Mouse (Mus musculus) frontal cortex, adult (tissue): ENCODE measurements around the gene Zfp53.
"Not testable (repeated sequence)": the region's sequence is repeated elsewhere in the genome, so short reads cannot be mapped to it uniquely, and the experiment has no call there.

Experiments used
- ATAC-seq: cut with Nextera tagmentation; 2 replicates; pipeline ENCODE4 v1.9.2; 2017; ENCODE audit warnings: mild to moderate bottlenecking, moderate library complexity, mixed read lengths; ENCODE audit not compliant: low TSS enrichment

Gene Zfp53

DNA sequence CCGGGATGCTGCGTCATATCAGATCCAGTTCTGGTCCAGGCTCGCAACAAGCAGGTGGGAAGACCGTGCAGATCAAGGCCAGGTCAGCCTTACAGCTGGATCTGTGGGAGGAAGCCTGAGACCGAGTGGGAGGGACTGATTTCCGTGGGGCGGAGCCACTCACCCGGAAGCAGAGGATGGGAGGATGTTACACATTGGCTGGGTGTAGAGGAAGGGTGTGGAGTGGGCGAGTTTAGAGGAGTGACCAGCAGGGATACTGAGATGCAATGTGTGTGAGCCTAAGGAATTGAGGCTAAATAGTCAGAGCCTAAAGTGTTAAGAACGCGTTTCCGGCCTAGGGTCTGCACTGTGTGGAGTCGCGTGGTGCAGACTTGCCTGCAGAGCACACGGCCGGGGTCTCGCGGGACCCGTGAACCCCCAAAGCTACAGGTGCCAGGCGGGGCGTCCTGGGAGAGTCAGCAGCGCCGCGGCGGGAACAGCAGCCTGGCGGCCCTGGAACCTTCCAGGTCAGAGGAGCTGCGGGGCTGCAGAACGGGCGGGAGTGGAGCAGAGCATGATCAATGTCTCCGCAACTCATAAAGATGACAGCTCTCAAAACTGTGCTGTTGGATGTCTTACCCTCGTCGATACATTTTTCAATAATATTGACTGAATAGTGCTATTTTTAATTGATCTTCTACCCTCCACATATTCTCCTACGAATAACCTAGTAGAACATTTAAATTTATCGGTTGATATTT lies at the start of gene Zfp53:
Gene Zfp53, plus strand, starts transcription at position 239 of the 740 bp plus-strand sequence.
- ATAC-seq, result peak; percentile 100

DNA sequence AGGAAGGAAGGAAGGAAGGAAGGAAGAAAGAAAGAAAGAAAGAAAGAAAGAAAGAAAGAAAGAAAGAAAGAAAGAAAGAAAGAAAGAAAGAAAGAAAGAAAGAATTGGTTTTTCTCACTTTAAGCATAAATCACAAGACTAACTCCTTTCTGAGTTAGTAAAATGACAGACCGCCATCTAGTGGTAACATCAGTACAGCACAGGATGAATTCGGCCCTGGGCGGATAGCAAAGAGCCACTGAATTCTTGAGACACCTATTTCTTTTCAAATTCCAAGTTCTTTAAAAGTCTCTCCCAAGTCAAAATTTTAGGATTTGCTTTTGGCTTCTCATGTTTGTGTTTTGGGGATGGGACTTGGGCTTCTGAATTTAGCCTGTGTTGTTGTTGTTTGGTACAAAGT lies 39.1 kb upstream of the Zfp53 start:
- peak; percentile 84 for ATAC-seq

- ATAC-seq, result peak; percentile 99
Observed at GRCm38 (mm10) chr17:21450138-21450704, 38.6 kb upstream of the Zfp53 start, which contains the start of gene Zfp51. Zfp51 (plus strand) TSS chr17:21450374.

DNA sequence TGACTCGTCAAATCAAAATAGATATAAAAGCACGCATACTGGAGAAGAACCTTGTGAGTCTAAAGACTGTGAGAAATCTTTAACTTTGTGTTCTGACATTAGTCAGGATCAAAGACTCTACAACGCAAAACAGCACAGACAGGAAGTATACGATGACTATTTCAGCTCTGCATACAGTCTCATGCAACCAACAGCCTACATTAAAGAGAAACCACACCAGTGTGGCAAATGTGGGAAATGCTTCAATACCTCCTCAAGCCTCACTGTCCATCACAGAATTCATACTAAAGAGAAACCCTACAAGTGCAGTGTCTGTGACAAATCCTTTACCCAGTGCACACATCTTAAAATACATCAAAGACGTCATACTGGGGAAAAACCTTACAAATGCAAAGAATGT lies 25.2 kb upstream of the Zfp53 start:
- no peak for ATAC-seq

DNA sequence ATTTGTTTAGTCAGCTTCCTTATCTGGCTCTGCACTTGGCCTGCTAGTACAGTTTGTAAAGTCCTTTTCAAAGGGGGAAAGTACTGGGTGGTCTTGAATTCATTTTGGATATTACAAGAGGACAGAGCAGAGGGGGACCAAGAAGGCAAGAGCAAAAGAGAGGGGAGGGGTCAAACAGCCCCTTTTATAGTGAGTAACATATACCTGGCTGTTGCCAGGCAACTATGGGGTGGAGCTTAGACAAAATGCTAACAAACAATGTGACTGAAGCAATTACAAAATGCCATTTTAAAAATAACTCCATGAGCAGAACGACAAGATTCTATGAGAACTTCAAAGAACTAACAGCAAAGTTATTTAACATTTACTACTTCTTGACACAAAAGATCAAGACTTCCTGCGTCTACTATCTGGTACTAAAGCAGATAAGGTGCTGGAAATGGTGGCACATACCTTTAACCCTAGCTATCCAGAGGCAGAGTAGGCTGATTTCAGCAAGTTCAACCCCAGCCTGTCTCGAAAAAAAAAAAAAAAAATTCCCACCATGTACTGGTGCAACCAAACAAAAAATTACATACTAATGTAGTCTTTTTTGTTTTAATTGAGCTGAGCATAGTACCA lies 16.7 kb upstream of the Zfp53 start:
- no peak for ATAC-seq

GRCm38 (mm10) chr17:21472653-21473307 lies 16.0 kb upstream of the Zfp53 start:
- no peak for ATAC-seq

DNA sequence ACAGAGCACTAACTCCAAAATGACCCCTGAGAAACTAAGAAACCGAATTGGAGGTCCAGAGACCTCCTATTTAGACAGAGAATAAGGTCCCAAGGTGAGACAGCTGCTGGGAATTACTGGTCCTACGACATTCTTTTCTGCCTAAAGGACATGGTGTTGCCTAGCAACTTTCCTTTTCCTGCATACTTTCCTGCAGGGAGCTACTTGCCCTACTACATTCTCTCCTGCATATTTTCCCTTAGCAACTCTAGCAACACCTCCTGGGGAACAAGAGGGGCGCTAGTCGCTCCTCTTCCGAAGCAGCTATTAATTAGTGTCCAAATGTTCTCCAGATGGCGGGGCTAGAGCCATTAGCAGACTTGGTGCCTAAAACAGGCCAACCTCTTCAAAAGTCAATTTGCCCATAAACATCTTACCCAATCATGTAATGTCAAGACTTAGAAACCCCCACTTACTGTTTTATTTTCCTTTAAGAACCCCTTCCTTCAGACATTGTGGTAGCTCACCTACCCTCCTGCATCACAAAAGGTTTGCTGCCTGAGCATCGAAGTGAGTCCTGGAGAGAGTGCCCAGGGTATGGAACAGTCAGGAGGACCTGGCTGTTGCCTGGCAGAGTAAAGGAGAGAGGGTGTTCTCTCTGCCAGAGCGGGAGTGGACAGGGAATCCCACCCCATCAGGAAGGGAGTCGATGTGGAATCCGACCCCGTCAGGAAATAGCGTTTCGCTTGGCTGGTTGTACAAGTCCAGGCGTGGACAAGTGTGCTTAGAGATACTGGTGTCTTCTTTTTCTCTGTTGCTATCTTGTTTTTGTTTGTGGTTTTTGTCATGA lies 15.2 kb upstream of the Zfp53 start:
- ATAC-seq, result no peak

- not testable (repeated sequence) for ATAC-seq
Observed at GRCm38 (mm10) chr17:21474729-21475128, 14.1 kb upstream of the Zfp53 start.

GRCm38 (mm10) chr17:21475290-21475689 lies 13.5 kb upstream of the Zfp53 start:
- ATAC-seq, result not testable (repeated sequence)

DNA sequence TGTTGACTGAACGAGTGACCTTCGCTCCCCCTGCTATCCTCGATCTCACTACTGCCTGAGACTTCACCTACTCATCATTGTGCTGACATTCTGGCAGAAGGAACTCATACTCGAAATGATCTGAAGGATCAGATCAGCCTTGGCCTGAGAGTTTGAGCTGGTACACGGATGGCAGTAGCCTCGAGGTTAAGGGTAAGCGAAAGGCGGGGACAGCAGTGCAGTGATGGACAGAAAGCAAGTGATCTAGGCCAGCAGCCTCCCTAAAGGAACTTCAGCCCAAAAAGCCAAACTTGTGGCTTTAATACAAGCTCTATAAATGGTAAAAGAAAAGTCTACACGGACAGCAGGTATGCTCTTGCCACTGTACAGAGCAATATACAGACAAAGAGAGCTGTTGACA lies 12.4 kb upstream of the Zfp53 start:
- ATAC-seq, result not testable (repeated sequence)

GRCm38 (mm10) chr17:21478103-21478777 lies 10.6 kb upstream of the Zfp53 start:
- not testable (repeated sequence) for ATAC-seq

DNA sequence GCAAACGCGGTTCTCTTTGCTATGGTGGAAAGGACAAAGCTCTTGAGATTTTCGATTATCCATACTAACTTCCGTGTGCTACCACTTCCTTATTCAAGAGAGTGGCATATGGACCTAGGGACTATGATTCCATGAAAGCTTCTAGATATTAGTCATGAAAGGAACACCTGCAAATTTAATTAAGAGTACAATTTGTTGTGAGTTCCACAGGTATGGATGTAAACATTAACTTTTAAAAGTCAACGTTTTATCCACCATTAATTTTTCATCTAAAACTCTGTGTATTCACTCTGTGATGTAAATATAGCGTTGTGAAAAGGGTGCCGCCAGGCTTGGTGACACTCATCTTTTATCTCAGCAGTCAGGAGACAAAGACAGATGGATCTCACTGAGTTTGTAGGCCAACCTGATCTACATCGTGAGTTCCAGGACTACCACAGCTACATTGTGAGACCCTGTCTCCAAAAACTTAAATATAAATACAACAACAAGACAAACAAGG lies 753 bp downstream of the Zfp53 start:
- ATAC-seq, result no peak

- ATAC-seq, result no peak
Observed at GRCm38 (mm10) chr17:21501365-21501764, 12.6 kb downstream of the Zfp53 start.

GRCm38 (mm10) chr17:21504524-21504923 lies 15.7 kb downstream of the Zfp53 start:
- no peak for ATAC-seq

DNA sequence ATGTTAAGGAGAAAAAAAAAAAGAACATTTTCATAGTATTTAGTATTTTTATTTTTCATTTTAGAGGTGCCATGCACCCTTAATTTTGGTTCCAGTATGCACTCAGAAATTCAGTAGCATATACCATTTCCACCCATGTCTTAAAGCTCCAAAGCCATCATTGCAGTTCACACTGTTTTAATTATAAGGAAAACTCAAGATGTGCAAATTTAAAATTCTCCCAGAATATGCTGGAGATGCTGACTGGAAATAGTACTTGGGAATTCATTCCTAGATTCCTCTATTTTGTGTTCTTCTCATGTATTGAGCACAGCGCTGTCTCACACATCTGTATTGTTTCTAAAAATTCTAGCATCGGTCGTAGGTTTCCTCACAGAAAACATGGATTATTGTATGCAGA lies 17.5 kb downstream of the Zfp53 start:
- peak; percentile 97 for ATAC-seq

GRCm38 (mm10) chr17:21509756-21510155 lies 21.0 kb downstream of the Zfp53 start:
- ATAC-seq, result no peak

- peak; percentile 76 for ATAC-seq
Observed at GRCm38 (mm10) chr17:21515403-21516105, 26.8 kb downstream of the Zfp53 start.

DNA sequence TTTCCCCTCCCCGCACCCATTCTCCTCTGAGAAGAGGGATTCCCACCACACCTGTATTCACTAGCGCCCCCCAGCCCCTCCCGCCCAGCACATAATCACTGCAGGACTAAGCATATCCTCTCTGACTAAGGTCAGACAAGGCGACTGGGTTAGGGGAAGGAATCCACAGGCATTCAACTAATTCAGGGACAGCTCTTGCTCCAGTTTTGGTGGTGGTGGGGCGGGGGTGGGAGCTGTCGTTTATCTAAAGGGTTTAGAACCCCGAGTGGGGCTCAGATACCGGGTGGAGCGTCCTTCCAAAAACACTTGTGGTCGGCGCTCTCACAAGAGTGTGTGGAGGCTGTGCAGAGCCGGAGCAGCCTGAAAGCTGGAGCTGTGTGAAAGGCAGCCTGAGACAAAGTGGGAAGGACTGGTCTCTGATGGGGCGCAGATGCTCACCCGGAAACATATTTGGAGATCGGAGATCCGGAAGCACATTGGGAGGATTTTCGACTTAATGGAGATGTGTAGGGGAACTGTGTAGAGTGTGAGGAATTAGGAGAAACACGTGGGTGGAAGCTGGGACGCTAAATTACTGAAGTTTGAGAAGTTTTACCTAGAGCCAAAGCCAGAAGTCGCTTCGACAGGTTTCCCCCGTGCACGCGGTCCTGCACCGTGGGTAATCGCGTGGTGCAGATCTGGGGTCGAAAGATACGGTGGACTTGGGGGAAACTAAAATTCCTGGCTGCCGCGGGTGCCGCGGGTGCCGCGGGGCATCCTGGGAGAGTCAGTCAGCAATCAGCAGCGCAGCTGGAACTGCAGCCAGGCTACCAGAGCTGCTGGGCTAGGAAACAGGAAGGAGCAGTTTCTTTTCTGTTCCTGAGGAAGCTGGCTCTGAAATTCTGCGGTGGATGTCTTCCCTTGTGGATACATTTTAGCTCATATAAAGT lies 27.7 kb downstream of the Zfp53 start:
- peak; percentile 92 for ATAC-seq

GRCm38 (mm10) chr17:21517130-21517671 lies 28.4 kb downstream of the Zfp53 start:
- ATAC-seq, result no peak
